Mouse (Mus musculus) C3H10T1/2 (cell line): ENCODE measurements around the gene Kif3c. TPM values are rescaled to one million over a fixed set of nuclear protein-coding genes. Genes with fewer than 3 reads are reported as not detected.

Source experiments
- polyA plus RNA-seq, 2 experiments: library from polyadenylated mRNA; unstranded; fragments of >200 nt; fragmentation: generic; extraction: Trizol; gene quantifications; one replicate each; pipeline ENCODE4 v1.2.1; 2012; ENCODE audit warnings: missing spikeins in 2 of 2

Gene Kif3c
- 10 to 100 TPM in 1 of 2 experiments, 1 to 10 TPM in 1; 3.8 to 18.3 TPM for polyA plus RNA-seq

GRCm38 (mm10) chr12:3364508-3365448 is at the start of gene Kif3c:
Gene Kif3c (plus strand): TSS chr12:3365132.

GRCm38 (mm10) chr12:3426530-3427034 is 61.6 kb downstream of the Kif3c start, which contains the start of gene Asxl2:
Gene Asxl2 (plus strand): TSS chr12:3426857.

Other genes starting within 250 kb of the Kif3c start
- gene Rab10, start 55.2 kb upstream of the Kif3c start, polyA plus RNA-seq, result 10 to 100 TPM in 1 of 2 experiments, 1 to 10 TPM in 1; 8.7 to 33.1 TPM
- 1 to 10 TPM in 1 of 2 experiments, under 1 TPM in 1; 0.34 to 2.3 TPM for gene Asxl2, start 61.7 kb downstream of the Kif3c start, polyA plus RNA-seq
- 10 to 100 TPM; 23.9 to 28.8 TPM for gene Dtnb, start 207.2 kb downstream of the Kif3c start, polyA plus RNA-seq